Mouse (Mus musculus): ENCODE measurements at regions not wholly inside any gene's neighbourhood (a gene's known extent, or its start where the extent isn't known, plus 50 kb on each side); places are given as distances from the start of the nearest gene placed in this dataset.

DNA sequence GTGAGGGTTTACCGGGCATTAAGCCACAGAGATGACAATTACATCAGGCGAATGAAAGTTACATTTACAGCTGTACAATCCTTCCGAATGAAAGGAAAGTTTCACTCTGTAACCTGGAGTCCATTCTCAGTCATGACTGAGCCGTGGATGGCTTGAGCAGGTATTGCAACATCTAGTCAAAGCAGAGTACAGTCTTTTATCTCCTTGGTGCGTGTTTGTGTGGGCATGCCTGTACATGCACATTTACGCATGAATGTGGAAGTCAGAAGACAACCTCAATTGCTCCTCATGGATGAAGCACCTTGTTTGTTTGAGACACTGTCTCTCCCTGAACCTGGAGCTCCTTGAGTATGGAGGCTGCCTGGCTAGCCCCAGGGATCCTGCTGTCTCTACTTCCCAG lies 175.9 kb upstream of the Cxcr4 start:
- Histone ChIP-seq H3ac (ENCODE audit: control insufficient read depth, insufficient read length) (no peak overlapping the region), H3K79me2 (ENCODE audit: control insufficient read depth, insufficient read depth) (no peaks in the 10 kb centered on the region), H3K27me3 (ENCODE audit: control insufficient read depth, insufficient read depth, insufficient read length) (no peaks in the 10 kb centered on the region), H3K36me3 (ENCODE audit: control insufficient read depth, insufficient read depth) (no peaks in the 10 kb centered on the region), H3K4me2 (ENCODE audit: low read depth) (no peak overlapping the region), H3K4me3 (no peak overlapping the region)
- TF ChIP-seq REST (IDR thresholded peaks at IDR 0.05; ENCODE audit: insufficient read depth, insufficient read length), result no peak
- TF ChIP-seq MAX (IDR thresholded peaks at IDR 0.05; ENCODE audit: low read depth), result no peak
- no peak for TF ChIP-seq CEBPB (IDR thresholded peaks at IDR 0.05; ENCODE audit: insufficient read depth, poor library complexity, severe bottlenecking)
- TF ChIP-seq MYOG (IDR thresholded peaks at IDR 0.05; ENCODE audit: control insufficient read depth in 1 of 3, insufficient read depth in 1 of 3, insufficient read length in 2 of 3, low read depth in 2 of 3), result no peak
- no peak for TF ChIP-seq E2F4 (IDR thresholded peaks at IDR 0.05; ENCODE audit: insufficient read depth)
- TF ChIP-seq POLR2A (IDR thresholded peaks at IDR 0.05; ENCODE audit: insufficient read length, low read depth), result no peak
- TF ChIP-seq POLR2AphosphoS2 (IDR thresholded peaks at IDR 0.05; ENCODE audit: insufficient read length, low read depth), result no peak
- TF ChIP-seq TCF12 (IDR thresholded peaks at IDR 0.05; ENCODE audit: insufficient read depth, poor library complexity, severe bottlenecking), result no peak
- TF ChIP-seq SRF (IDR thresholded peaks at IDR 0.05; ENCODE audit: control insufficient read depth, insufficient read length, low read depth), result no peak
- TF ChIP-seq USF1 (IDR thresholded peaks at IDR 0.05; ENCODE audit: low read depth), result no peak
- no peak for TF ChIP-seq MYOD1 (IDR thresholded peaks at IDR 0.05; ENCODE audit: control insufficient read depth in 1 of 3, insufficient read length in 2 of 3, low read depth in 2 of 3)
- no peak for TF ChIP-seq TCF3 (IDR thresholded peaks at IDR 0.05; ENCODE audit: insufficient read length, low read depth)

DNA sequence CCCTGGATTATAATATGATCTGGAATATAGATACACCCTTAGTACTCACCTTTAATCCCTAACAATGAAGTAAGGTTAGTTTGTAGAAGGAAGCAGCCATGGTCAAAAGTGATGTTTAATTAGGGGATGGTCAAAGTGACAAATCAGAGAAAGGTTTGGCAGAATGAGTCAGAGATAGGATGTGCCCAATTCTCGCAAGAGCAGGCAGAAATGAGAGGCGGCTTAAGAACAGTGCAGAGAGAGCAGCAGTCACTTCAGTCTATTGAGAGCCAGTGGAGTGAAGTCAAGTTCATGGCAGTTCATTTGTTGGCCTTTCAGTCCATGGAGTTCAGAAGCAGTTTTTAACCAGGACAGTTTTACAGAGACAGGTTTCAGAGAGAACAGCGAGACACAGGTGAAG lies 175.3 kb upstream of the Cxcr4 start:
- H3K27me3 ChIP-seq (ENCODE audit: control insufficient read depth, insufficient read depth, insufficient read length), result no peaks in the 10 kb centered on the region
- no peaks in the 10 kb centered on the region for H3K36me3 ChIP-seq (ENCODE audit: control insufficient read depth, insufficient read depth)
- H3K4me3 ChIP-seq, result no peak overlapping the region
- H3K4me2 ChIP-seq (ENCODE audit: low read depth), result no peak overlapping the region
- no peak overlapping the region for H3ac ChIP-seq (ENCODE audit: control insufficient read depth, insufficient read length)
- no peaks in the 10 kb centered on the region for H3K79me2 ChIP-seq (ENCODE audit: control insufficient read depth, insufficient read depth)
- no peak for TF ChIP-seq TCF3 (IDR thresholded peaks at IDR 0.05; ENCODE audit: insufficient read length, low read depth)
- TF ChIP-seq MYOG (IDR thresholded peaks at IDR 0.05; ENCODE audit: control insufficient read depth in 1 of 3, insufficient read depth in 1 of 3, insufficient read length in 2 of 3, low read depth in 2 of 3), result no peak
- TF ChIP-seq REST (IDR thresholded peaks at IDR 0.05; ENCODE audit: insufficient read depth, insufficient read length), result no peak
- no peak for TF ChIP-seq TCF12 (IDR thresholded peaks at IDR 0.05; ENCODE audit: insufficient read depth, poor library complexity, severe bottlenecking)
- TF ChIP-seq E2F4 (IDR thresholded peaks at IDR 0.05; ENCODE audit: insufficient read depth), result no peak
- no peak for TF ChIP-seq MAX (IDR thresholded peaks at IDR 0.05; ENCODE audit: low read depth)
- no peak for TF ChIP-seq MYOD1 (IDR thresholded peaks at IDR 0.05; ENCODE audit: control insufficient read depth in 1 of 3, insufficient read length in 2 of 3, low read depth in 2 of 3)

DNA sequence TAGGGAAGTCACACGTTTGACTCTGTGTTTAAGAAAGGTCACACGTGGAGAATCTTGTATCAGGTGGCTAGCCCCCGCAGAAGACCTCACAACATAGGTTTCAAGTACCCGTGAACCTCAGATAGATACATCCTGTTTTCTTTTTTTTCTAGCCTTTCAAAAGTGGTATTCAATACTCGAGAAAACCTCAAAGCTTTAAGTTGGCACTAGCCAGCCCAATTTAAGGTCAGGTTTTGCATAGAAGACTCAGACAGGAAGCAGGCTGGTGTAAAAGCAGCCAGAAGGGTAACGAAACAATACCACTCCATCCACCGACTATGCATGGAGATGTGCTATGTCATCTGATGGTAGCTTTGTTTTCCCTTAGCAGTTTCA lies 174.8 kb upstream of the Cxcr4 start:
- Histone ChIP-seq H3K4me3 (no peak overlapping the region), H3K36me3 (ENCODE audit: control insufficient read depth, insufficient read depth) (no peaks in the 10 kb centered on the region), H3K4me2 (ENCODE audit: low read depth) (no peak overlapping the region), H3K79me2 (ENCODE audit: control insufficient read depth, insufficient read depth) (no peaks in the 10 kb centered on the region), H3ac (ENCODE audit: control insufficient read depth, insufficient read length) (no peak overlapping the region), H3K27me3 (ENCODE audit: control insufficient read depth, insufficient read depth, insufficient read length) (no peaks in the 10 kb centered on the region)
- TF ChIP-seq MAX (IDR thresholded peaks at IDR 0.05; ENCODE audit: low read depth), result no peak
- TF ChIP-seq MYOG (IDR thresholded peaks at IDR 0.05; ENCODE audit: control insufficient read depth in 1 of 3, insufficient read depth in 1 of 3, insufficient read length in 2 of 3, low read depth in 2 of 3), result no peak
- no peak for TF ChIP-seq SRF (IDR thresholded peaks at IDR 0.05; ENCODE audit: control insufficient read depth, insufficient read length, low read depth)
- TF ChIP-seq REST (IDR thresholded peaks at IDR 0.05; ENCODE audit: insufficient read depth, insufficient read length), result no peak
- TF ChIP-seq POLR2AphosphoS2 (IDR thresholded peaks at IDR 0.05; ENCODE audit: insufficient read length, low read depth), result no peak
- no peak for TF ChIP-seq POLR2A (IDR thresholded peaks at IDR 0.05; ENCODE audit: insufficient read length, low read depth)
- TF ChIP-seq USF1 (IDR thresholded peaks at IDR 0.05; ENCODE audit: low read depth), result no peak
- TF ChIP-seq TCF3 (IDR thresholded peaks at IDR 0.05; ENCODE audit: insufficient read length, low read depth), result no peak
- no peak for TF ChIP-seq CEBPB (IDR thresholded peaks at IDR 0.05; ENCODE audit: insufficient read depth, poor library complexity, severe bottlenecking)
- TF ChIP-seq E2F4 (IDR thresholded peaks at IDR 0.05; ENCODE audit: insufficient read depth), result no peak
- TF ChIP-seq MYOD1 (IDR thresholded peaks at IDR 0.05; ENCODE audit: control insufficient read depth in 1 of 3, insufficient read length in 2 of 3, low read depth in 2 of 3), result no peak
- no peak for TF ChIP-seq TCF12 (IDR thresholded peaks at IDR 0.05; ENCODE audit: insufficient read depth, poor library complexity, severe bottlenecking)

DNA sequence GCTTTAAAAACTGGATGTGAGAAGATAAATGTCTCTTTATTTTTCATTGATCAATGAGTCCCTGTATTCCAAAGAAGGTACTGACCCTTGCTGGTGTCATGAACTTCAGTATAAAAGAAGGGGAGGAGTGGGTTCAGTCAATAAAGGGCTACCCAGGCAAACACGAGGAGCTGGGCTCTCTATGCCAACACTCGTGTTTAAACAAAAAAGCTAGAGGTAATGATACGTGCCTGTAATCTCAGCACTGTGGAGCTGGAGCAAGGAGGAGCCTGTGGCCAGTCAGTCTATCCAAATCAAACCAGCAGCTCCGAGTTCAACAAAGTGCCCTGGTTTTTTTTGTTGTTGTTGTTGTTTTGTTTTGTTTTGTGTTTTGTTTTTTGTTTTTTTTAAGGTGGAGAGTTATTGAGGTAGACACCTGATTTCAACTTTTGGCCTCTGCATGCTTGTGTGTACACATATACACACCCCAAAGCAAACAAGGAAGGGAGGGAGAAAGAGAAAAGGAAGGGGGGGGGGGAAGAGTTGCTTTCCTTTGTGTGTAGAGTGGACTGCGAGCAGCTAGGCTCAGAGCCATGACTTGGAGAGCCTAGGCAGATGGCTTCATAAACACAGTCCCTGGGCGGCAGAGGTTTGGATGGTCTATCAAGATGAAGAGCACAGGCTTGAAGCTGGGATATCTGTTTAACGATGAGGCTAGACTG lies 174.2 kb upstream of the Cxcr4 start:
- H3K27me3 ChIP-seq (ENCODE audit: control insufficient read depth, insufficient read depth, insufficient read length), result no peaks in the 10 kb centered on the region
- no peaks in the 10 kb centered on the region for H3K79me2 ChIP-seq (ENCODE audit: control insufficient read depth, insufficient read depth)
- H3K36me3 ChIP-seq (ENCODE audit: control insufficient read depth, insufficient read depth), result no peaks in the 10 kb centered on the region
- no peak overlapping the region for H3K4me3 ChIP-seq
- TF ChIP-seq MAX (IDR thresholded peaks at IDR 0.05; ENCODE audit: low read depth) (no peak), E2F4 (IDR thresholded peaks at IDR 0.05; ENCODE audit: insufficient read depth) (no peak)
- H3K4me2 ChIP-seq (ENCODE audit: low read depth), result no peak overlapping the region
- H3ac ChIP-seq (ENCODE audit: control insufficient read depth, insufficient read length), result no peak overlapping the region

DNA sequence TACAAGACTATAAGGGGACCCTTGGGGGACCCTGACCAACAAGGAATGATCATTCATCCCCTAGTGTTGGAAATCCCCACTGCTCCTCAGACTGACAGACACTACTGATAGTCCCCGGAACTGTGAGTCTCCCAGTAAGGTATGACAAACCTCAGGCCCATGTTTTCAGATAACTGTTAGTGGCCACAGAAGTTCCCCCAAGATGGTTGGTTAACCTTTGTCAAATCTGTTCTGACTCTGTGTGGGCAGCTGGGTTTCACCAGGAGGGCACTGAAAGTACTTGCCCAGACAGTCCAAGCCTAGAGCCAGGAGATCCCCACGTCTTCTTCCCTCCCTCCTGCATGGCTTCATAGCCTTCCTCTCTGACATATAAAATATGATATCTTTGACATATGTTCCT lies 173.5 kb upstream of the Cxcr4 start:
- no peaks in the 10 kb centered on the region for H3K27me3 ChIP-seq (ENCODE audit: control insufficient read depth, insufficient read depth, insufficient read length)
- no peak overlapping the region for H3K4me3 ChIP-seq
- H3K4me2 ChIP-seq (ENCODE audit: low read depth), result no peak overlapping the region
- H3K36me3 ChIP-seq (ENCODE audit: control insufficient read depth, insufficient read depth), result no peaks in the 10 kb centered on the region
- H3K79me2 ChIP-seq (ENCODE audit: control insufficient read depth, insufficient read depth), result no peaks in the 10 kb centered on the region
- H3ac ChIP-seq (ENCODE audit: control insufficient read depth, insufficient read length), result no peak overlapping the region
- TF ChIP-seq MYOG (IDR thresholded peaks at IDR 0.05; ENCODE audit: control insufficient read depth in 1 of 3, insufficient read depth in 1 of 3, insufficient read length in 2 of 3, low read depth in 2 of 3) (no peak), POLR2A (IDR thresholded peaks at IDR 0.05; ENCODE audit: insufficient read length, low read depth) (no peak), POLR2AphosphoS2 (IDR thresholded peaks at IDR 0.05; ENCODE audit: insufficient read length, low read depth) (no peak), TCF12 (IDR thresholded peaks at IDR 0.05; ENCODE audit: insufficient read depth, poor library complexity, severe bottlenecking) (no peak), MAX (IDR thresholded peaks at IDR 0.05; ENCODE audit: low read depth) (no peak), TCF3 (IDR thresholded peaks at IDR 0.05; ENCODE audit: insufficient read length, low read depth) (no peak), E2F4 (IDR thresholded peaks at IDR 0.05; ENCODE audit: insufficient read depth) (no peak), MYOD1 (IDR thresholded peaks at IDR 0.05; ENCODE audit: control insufficient read depth in 1 of 3, insufficient read length in 2 of 3, low read depth in 2 of 3) (no peak), SRF (IDR thresholded peaks at IDR 0.05; ENCODE audit: control insufficient read depth, insufficient read length, low read depth) (no peak), USF1 (IDR thresholded peaks at IDR 0.05; ENCODE audit: low read depth) (no peak), CEBPB (IDR thresholded peaks at IDR 0.05; ENCODE audit: insufficient read depth, poor library complexity, severe bottlenecking) (no peak), REST (IDR thresholded peaks at IDR 0.05; ENCODE audit: insufficient read depth, insufficient read length) (no peak)

All from myocyte (in vitro differentiated cells).